ENCODE assay signal across 8 mouse cellular contexts in genomic region chr5:111422058-111422800, GRCm38 (mm10). TPM values are rescaled to one million over a fixed set of nuclear protein-coding genes. Genes with fewer than 3 reads are reported as not detected.
A peak's percentile ranks its signal among the peaks of the same experiment; 100 is the strongest.
DNase-seq lines count a peak whose midpoint lies in the region; ATAC-seq and TF ChIP-seq lines count a peak whose summit lies in the region.
"Had no signal": no experiment of that assay in that cellular context is flagged by ENCODE, and none has a peak within 500 bp of the region (broad histone marks: within the 10 kb centered on the region; RNA-seq: fewer than 3 reads in every experiment).

No protein-coding gene starts in this region.

- no peak overlapping the region for H3K27ac ChIP-seq in liver, embryonic 11.5 days (ENCODE audit: low read depth, low read length)
- no peak overlapping the region for H3K27ac ChIP-seq in liver, postnatal 0 days (ENCODE audit: low read depth)
- peak overlapping the region; percentile 59 for H3K27ac ChIP-seq in forebrain, embryonic 11.5 days (ENCODE audit: low read depth, low read length)
- peak overlapping the region; percentile 52 for H3K27ac ChIP-seq in hindbrain, postnatal 0 days
- H3K27ac ChIP-seq in neural tube, embryonic 13.5 days (replicated peaks): peak overlapping the region; percentile 33; the same call in 1 of the 2 replicates

- no peak for ATAC-seq in liver, embryonic 11.5 days (replicated peaks; ENCODE audit: low FRiP score)
- ATAC-seq in liver, postnatal 0 days: no peak
- 0 out of 2 replicates have a peak, but pooled peaks have one; percentile 26 for ATAC-seq in forebrain, embryonic 11.5 days (replicated peaks; ENCODE audit: low FRiP score)
- no peak for ATAC-seq in hindbrain, postnatal 0 days
- no peak for ATAC-seq in neural tube, embryonic 13.5 days (ENCODE audit: low read depth)

- no peak for DNase-seq in liver, embryonic 11.5 days (ENCODE audit: low spot score)
- DNase-seq in liver, postnatal 0 days: no peak
- no peak for DNase-seq in forebrain, embryonic 11.5 days (ENCODE audit: low spot score)
- DNase-seq in hindbrain, postnatal 0 days (ENCODE audit: low spot score): no peak
- DNase-seq in cerebellum, postnatal 4 days (ENCODE audit: low spot score in 2 of 2): no peak
- no peak for DNase-seq in adrenal gland, adult (ENCODE audit: inconsistent age in 2 of 2, low spot score in 1 of 2)

- H3K4me1 ChIP-seq in liver, embryonic 11.5 days (replicated peaks; ENCODE audit: control insufficient read depth, insufficient read depth, low read length): peaks cover 9% of the 10 kb centered on the region
- H3K4me1 ChIP-seq in liver, postnatal 0 days (ENCODE audit: insufficient read depth): peaks cover 9% of the 10 kb centered on the region
- peaks cover 44% of the 10 kb centered on the region for H3K4me1 ChIP-seq in forebrain, embryonic 11.5 days (replicated peaks; ENCODE audit: control insufficient read depth, insufficient read depth, low read length)
- peaks cover 34% of the 10 kb centered on the region for H3K4me1 ChIP-seq in hindbrain, postnatal 0 days (ENCODE audit: insufficient read depth, low read length)
- peaks cover 99% of the 10 kb centered on the region for H3K4me1 ChIP-seq in neural tube, embryonic 13.5 days (replicated peaks)

- no peaks in the 10 kb centered on the region for H3K36me3 ChIP-seq in liver, embryonic 11.5 days (ENCODE audit: control insufficient read depth, insufficient read depth, low read length)
- H3K36me3 ChIP-seq in liver, postnatal 0 days (replicated peaks; ENCODE audit: insufficient read depth, low read length): no peaks in the 10 kb centered on the region; the same call in 1 of the 2 replicates
- H3K36me3 ChIP-seq in forebrain, embryonic 11.5 days (ENCODE audit: control insufficient read depth, insufficient read depth, low read length): peaks cover 9% of the 10 kb centered on the region
- H3K36me3 ChIP-seq in hindbrain, postnatal 0 days (ENCODE audit: insufficient read depth, low read length): no peaks in the 10 kb centered on the region
- H3K36me3 ChIP-seq in neural tube, embryonic 13.5 days: 0 out of 2 replicates have a peak, but pooled peaks cover 12% of the 10 kb centered on the region

- peaks cover 55% of the 10 kb centered on the region for H3K27me3 ChIP-seq in liver, embryonic 11.5 days (replicated peaks; ENCODE audit: control insufficient read depth, insufficient read depth, low read length)
- H3K27me3 ChIP-seq in liver, postnatal 0 days (ENCODE audit: insufficient read depth, low read length): peaks cover 45% of the 10 kb centered on the region
- H3K27me3 ChIP-seq in forebrain, embryonic 11.5 days (ENCODE audit: control insufficient read depth, insufficient read depth, low read length): no peaks in the 10 kb centered on the region
- no peaks in the 10 kb centered on the region for H3K27me3 ChIP-seq in hindbrain, postnatal 0 days (ENCODE audit: insufficient read depth, low read length)
- H3K27me3 ChIP-seq in neural tube, embryonic 13.5 days: peaks cover 8% of the 10 kb centered on the region; the same call in 1 of the 2 replicates

- no peak for TF ChIP-seq EP300 in liver, postnatal 0 days (IDR thresholded peaks at IDR 0.05; ENCODE audit: low read depth)

- no peak overlapping the region for H3K4me3 ChIP-seq in liver, embryonic 11.5 days (ENCODE audit: low read depth, low read length)
- H3K4me3 ChIP-seq in liver, postnatal 0 days (ENCODE audit: low read depth, low read length): no peak overlapping the region
- peak overlapping the region; percentile 97 for H3K4me3 ChIP-seq in forebrain, embryonic 11.5 days (ENCODE audit: low read depth, low read length)
- H3K4me3 ChIP-seq in hindbrain, postnatal 0 days (ENCODE audit: low read length): peak overlapping the region; percentile 88
- peak overlapping the region; percentile 87 for H3K4me3 ChIP-seq in neural tube, embryonic 13.5 days

- 70% methylated on average over 8 of the region's 8 CpGs for WGBS in liver, embryonic 11.5 days
- WGBS in liver, postnatal 0 days (ENCODE audit: insufficient replicate concordance): 69% methylated on average over 8 of the region's 8 CpGs
- WGBS in forebrain, embryonic 11.5 days: 43% methylated on average over 8 of the region's 8 CpGs
- 13% methylated on average over 8 of the region's 8 CpGs for WGBS in hindbrain, postnatal 0 days
- 44% methylated on average over 8 of the region's 8 CpGs for WGBS in neural tube, embryonic 13.5 days

- no peak for TF ChIP-seq CTCF in liver, postnatal 0 days (IDR thresholded peaks at IDR 0.05; ENCODE audit: low read depth)
- no peak for TF ChIP-seq CTCF in hindbrain, postnatal 0 days (IDR thresholded peaks at IDR 0.05; ENCODE audit: low read depth)

- H3K9ac ChIP-seq in liver, embryonic 11.5 days (ENCODE audit: low read depth, low read length): no peak overlapping the region
- no peak overlapping the region for H3K9ac ChIP-seq in liver, postnatal 0 days (replicated peaks)
- peak overlapping the region; percentile 99 for H3K9ac ChIP-seq in forebrain, embryonic 11.5 days (ENCODE audit: low read length)
- H3K9ac ChIP-seq in hindbrain, postnatal 0 days (replicated peaks; ENCODE audit: low read length): peak overlapping the region; percentile 85
- H3K9ac ChIP-seq in neural tube, embryonic 13.5 days: peak overlapping the region; percentile 97

- no peaks in the 10 kb centered on the region for H3K9me3 ChIP-seq in liver, embryonic 11.5 days (ENCODE audit: control insufficient read depth, low read length)
- H3K9me3 ChIP-seq in liver, postnatal 0 days (ENCODE audit: low read length): no peaks in the 10 kb centered on the region
- no peaks in the 10 kb centered on the region for H3K9me3 ChIP-seq in forebrain, embryonic 11.5 days (ENCODE audit: control insufficient read depth, low read length)
- H3K9me3 ChIP-seq in hindbrain, postnatal 0 days (ENCODE audit: low read length): no peaks in the 10 kb centered on the region
- H3K9me3 ChIP-seq in neural tube, embryonic 13.5 days: no peaks in the 10 kb centered on the region

- H3K4me2 ChIP-seq in liver, embryonic 11.5 days: peak overlapping the region; percentile 2; the same call in 1 of the 2 replicates
- no peak overlapping the region for H3K4me2 ChIP-seq in liver, postnatal 0 days (ENCODE audit: low read depth, low read length)
- H3K4me2 ChIP-seq in forebrain, embryonic 11.5 days (ENCODE audit: low read depth, low read length, severe bottlenecking): peak overlapping the region; percentile 98
- peak overlapping the region; percentile 96 for H3K4me2 ChIP-seq in hindbrain, postnatal 0 days (ENCODE audit: low read depth, low read length)
- peak overlapping the region; percentile 95 for H3K4me2 ChIP-seq in neural tube, embryonic 13.5 days

RNA-seq across cellular contexts. Expression of gene Mn1, which starts 5.1 kb away (rescaled TPM):
- polyA plus RNA-seq in liver, embryonic 11.5 days (2014; fragmentation: Nextera tagmentation; extraction: Ambion mirVana): 5.2 and 5.3 TPM in 2 replicates
- 1.00 and 1.4 TPM in 2 replicates for polyA plus RNA-seq in liver, postnatal 0 days (2015; fragmentation: Nextera tagmentation; extraction: Ambion mirVana)
- 50.9 and 51.9 TPM in 2 replicates for polyA plus RNA-seq in forebrain, embryonic 11.5 days (2014; fragmentation: Nextera tagmentation; extraction: Ambion mirVana)
- 71.5 and 87.2 TPM in 2 replicates for total RNA-seq in hindbrain, postnatal 0 days (2014; rRNA removed)
- polyA plus RNA-seq in hindbrain, postnatal 0 days (2015; fragmentation: Nextera tagmentation; extraction: Ambion mirVana): 27.0 and 32.9 TPM in 2 replicates
- polyA plus RNA-seq in neural tube, embryonic 13.5 days (2015; fragmentation: Nextera tagmentation; extraction: Ambion mirVana): 22.3 and 23.5 TPM in 2 replicates
- total RNA-seq: MEL had no signal

Comparison
In these comparisons a context has a peak if more than half of its experiments do, and no peak if none do; other contexts are left out.
1. H3K27ac ChIP-seq: peak in forebrain, embryonic 11.5 days (single experiment), hindbrain, postnatal 0 days (single experiment) and neural tube, embryonic 13.5 days (single experiment); none in liver, embryonic 11.5 days (single experiment) and liver, postnatal 0 days (single experiment).
2. H3K4me3 ChIP-seq: peak in forebrain, embryonic 11.5 days (single experiment), hindbrain, postnatal 0 days (single experiment) and neural tube, embryonic 13.5 days (single experiment); none in liver, embryonic 11.5 days (single experiment) and liver, postnatal 0 days (single experiment).
3. H3K9ac ChIP-seq: peak in forebrain, embryonic 11.5 days (single experiment), hindbrain, postnatal 0 days (single experiment) and neural tube, embryonic 13.5 days (single experiment); none in liver, embryonic 11.5 days (single experiment) and liver, postnatal 0 days (single experiment).